Mouse (Mus musculus) forebrain, embryonic 16.5 days (tissue): ENCODE data around the gene Gpr19. TPM values are rescaled to one million over a fixed set of nuclear protein-coding genes. Genes with fewer than 3 reads are reported as not detected.

Experiments
- ATAC-seq: fragments of 200-750 bp; cut with Nextera tagmentation; 2 replicates; pipeline ENCODE4 v1.8.0; 2017; ENCODE audit warnings: mild to moderate bottlenecking, moderate library complexity
- H3K27ac ChIP-seq: fragments of 300-500 bp; sonication (generic); 2 replicates; pipeline ENCODE4 v1.5.1; 2014; ENCODE audit warnings: low read length, control low read depth
- H3K27me3 ChIP-seq: fragments of 300-500 bp; sonication (generic); replicated peaks from 2 replicates; pipeline ENCODE4 v1.6.1; 2014; ENCODE audit warnings: low read length; ENCODE audit not compliant: control insufficient read depth, insufficient read depth
- H3K36me3 ChIP-seq: fragments of 300-500 bp; sonication (generic); 2 replicates; pipeline ENCODE4 v1.6.1; 2014; ENCODE audit not compliant: control insufficient read depth, insufficient read depth
- H3K4me1 ChIP-seq: fragments of 300-500 bp; sonication (generic); replicated peaks from 2 replicates; pipeline ENCODE4 v1.6.1; 2014; ENCODE audit warnings: low read length; ENCODE audit not compliant: control insufficient read depth, insufficient read depth
- H3K4me2 ChIP-seq: fragments of 300-500 bp; sonication (generic); 2 replicates; pipeline ENCODE4 v1.6.1; 2014; ENCODE audit warnings: mild to moderate bottlenecking, low read length, control low read depth
- H3K4me3 ChIP-seq: fragments of 300-500 bp; sonication (generic); replicated peaks from 2 replicates; pipeline ENCODE4 v1.5.1; 2014; ENCODE audit warnings: mild to moderate bottlenecking, low read length, control low read depth
- H3K9ac ChIP-seq: fragments of 300-500 bp; sonication (generic); replicated peaks from 2 replicates; pipeline ENCODE4 v1.6.1; 2014; ENCODE audit warnings: low read depth, low read length, control low read depth
- H3K9me3 ChIP-seq: fragments of 300-500 bp; sonication (generic); 2 replicates; pipeline ENCODE4 v1.6.1; 2016; ENCODE audit warnings: low read length; ENCODE audit not compliant: control insufficient read depth
- WGBS: fragments of 180-500 bp; shearing (Covaris S2); extraction: QIAGEN DNeasy Blood & Tissue Kit; methylation state at CpG from one replicate; pipeline ENCODE4 v1.1.7; 2014; 5-methylcytosine and 5-hydroxymethylcytosine counted together
- polyA plus RNA-seq: library from polyadenylated mRNA; unstranded; fragments of >200 nt; fragmentation: Nextera tagmentation; extraction: Ambion mirVana; gene quantifications from 2 replicates; pipeline ENCODE4 v1.2.1, GENCODE M21; 2015

Gpr19 gene
- polyA plus RNA-seq, 1 experiment from 2014 or later, result 48.9 TPM

- Histone ChIP-seq H3K27ac (peak overlapping the region; percentile 95), H3K4me3 (peak overlapping the region; percentile 91), H3K4me2 (peak overlapping the region; percentile 94), H3K36me3 (no peaks in the 10 kb centered on the region), H3K9ac (peak overlapping the region; percentile 86), H3K27me3 (no peaks in the 10 kb centered on the region), H3K4me1 (peaks cover 35% of the 10 kb centered on the region), H3K9me3 (no peaks in the 10 kb centered on the region)
- 2% methylated on average over 37 of the region's 37 CpGs for WGBS
- ATAC-seq, result peak; percentile 64
These were observed 21.3 kb upstream of the Gpr19 start for GRCm38 (mm10) chr6:134919511-134920189.

GRCm38 (mm10) chr6:134918769-134919168 lies 20.4 kb upstream of the Gpr19 start:
- Histone ChIP-seq H3K27me3 (no peaks in the 10 kb centered on the region), H3K4me1 (peaks cover 31% of the 10 kb centered on the region), H3K9me3 (no peaks in the 10 kb centered on the region), H3K27ac (no peak overlapping the region), H3K4me3 (no peak overlapping the region), H3K9ac (no peak overlapping the region), H3K36me3 (no peaks in the 10 kb centered on the region), H3K4me2 (no peak overlapping the region)
- ATAC-seq, result no peak
- WGBS, result 91% methylated on average over 10 of the region's 10 CpGs

- WGBS, result 1% methylated on average over 11 of the region's 11 CpGs
- Histone ChIP-seq H3K27me3 (no peaks in the 10 kb centered on the region), H3K9me3 (no peaks in the 10 kb centered on the region), H3K27ac (no peak overlapping the region), H3K36me3 (no peaks in the 10 kb centered on the region), H3K4me1 (peaks cover 19% of the 10 kb centered on the region), H3K4me3 (peak overlapping the region; percentile 42), H3K9ac (peak overlapping the region; percentile 43; the same call in 1 of the 2 replicates), H3K4me2 (peak overlapping the region; percentile 63)
- no peak for ATAC-seq
These were observed 18.7 kb upstream of the Gpr19 start for GRCm38 (mm10) chr6:134917087-134917486.

GRCm38 (mm10) chr6:134916641-134917040 lies 18.3 kb upstream of the Gpr19 start:
- WGBS, result under 1% methylated on average over 11 of the region's 11 CpGs
- H3K27ac ChIP-seq, result no peak overlapping the region
- H3K4me1 ChIP-seq, result peaks cover 19% of the 10 kb centered on the region
- peak overlapping the region; percentile 42 for H3K4me3 ChIP-seq
- peak overlapping the region; percentile 43 for H3K9ac ChIP-seq
- H3K4me2 ChIP-seq, result peak overlapping the region; percentile 63
- no peaks in the 10 kb centered on the region for H3K27me3 ChIP-seq
- ATAC-seq, result no peak
- H3K9me3 ChIP-seq, result no peaks in the 10 kb centered on the region
- no peaks in the 10 kb centered on the region for H3K36me3 ChIP-seq

- Histone ChIP-seq H3K9ac (no peak overlapping the region), H3K27me3 (no peaks in the 10 kb centered on the region), H3K9me3 (no peaks in the 10 kb centered on the region), H3K27ac (no peak overlapping the region), H3K4me3 (no peak overlapping the region), H3K36me3 (no peaks in the 10 kb centered on the region), H3K4me2 (no peak overlapping the region), H3K4me1 (peaks cover 17% of the 10 kb centered on the region)
- WGBS, result 95% methylated on average over 5 of the region's 5 CpGs
- ATAC-seq, result no peak
These were observed 16.1 kb upstream of the Gpr19 start for GRCm38 (mm10) chr6:134914523-134914922.

- 88% methylated on average over 1 of the region's 1 CpGs for WGBS
- ATAC-seq, result no peak
- no peaks in the 10 kb centered on the region for H3K36me3 ChIP-seq
- no peak overlapping the region for H3K4me3 ChIP-seq
- H3K9ac ChIP-seq, result no peak overlapping the region
- H3K4me1 ChIP-seq, result no peaks in the 10 kb centered on the region
- no peak overlapping the region for H3K4me2 ChIP-seq
- no peak overlapping the region for H3K27ac ChIP-seq
- H3K9me3 ChIP-seq, result no peaks in the 10 kb centered on the region
- H3K27me3 ChIP-seq, result no peaks in the 10 kb centered on the region
These were observed 7.4 kb upstream of the Gpr19 start for GRCm38 (mm10) chr6:134905811-134906210.

- Histone ChIP-seq H3K9me3 (no peaks in the 10 kb centered on the region), H3K9ac (no peak overlapping the region), H3K4me1 (peaks cover 2% of the 10 kb centered on the region), H3K27ac (no peak overlapping the region), H3K4me2 (no peak overlapping the region), H3K4me3 (no peak overlapping the region), H3K27me3 (no peaks in the 10 kb centered on the region), H3K36me3 (no peaks in the 10 kb centered on the region)
- WGBS, result 93% methylated on average over 10 of the region's 10 CpGs
- no peak for ATAC-seq
These were observed 5.8 kb upstream of the Gpr19 start for GRCm38 (mm10) chr6:134903891-134904884.

GRCm38 (mm10) chr6:134903368-134903767 lies 5.0 kb upstream of the Gpr19 start:
- Histone ChIP-seq H3K4me1 (peaks cover 3% of the 10 kb centered on the region), H3K27ac (no peak overlapping the region), H3K4me3 (no peak overlapping the region), H3K36me3 (no peaks in the 10 kb centered on the region), H3K27me3 (no peaks in the 10 kb centered on the region), H3K9me3 (no peaks in the 10 kb centered on the region), H3K4me2 (no peak overlapping the region), H3K9ac (no peak overlapping the region)
- ATAC-seq, result no peak
- WGBS, result 89% methylated on average over 4 of the region's 4 CpGs

GRCm38 (mm10) chr6:134897443-134898094 lies 809 bp downstream of the Gpr19 start:
- peaks cover 10% of the 10 kb centered on the region for H3K4me1 ChIP-seq
- no peaks in the 10 kb centered on the region for H3K9me3 ChIP-seq
- peak overlapping the region; percentile 99 for H3K27ac ChIP-seq
- H3K36me3 ChIP-seq, result no peaks in the 10 kb centered on the region
- peak; percentile 90 for ATAC-seq
- H3K4me2 ChIP-seq, result peak overlapping the region; percentile 87
- no peaks in the 10 kb centered on the region for H3K27me3 ChIP-seq
- under 1% methylated on average over 38 of the region's 38 CpGs for WGBS
- H3K9ac ChIP-seq, result peak overlapping the region; percentile 92
- H3K4me3 ChIP-seq, result peak overlapping the region; percentile 85
